Mouse (Mus musculus): ENCODE measurements around the gene Olfr325.

DNA sequence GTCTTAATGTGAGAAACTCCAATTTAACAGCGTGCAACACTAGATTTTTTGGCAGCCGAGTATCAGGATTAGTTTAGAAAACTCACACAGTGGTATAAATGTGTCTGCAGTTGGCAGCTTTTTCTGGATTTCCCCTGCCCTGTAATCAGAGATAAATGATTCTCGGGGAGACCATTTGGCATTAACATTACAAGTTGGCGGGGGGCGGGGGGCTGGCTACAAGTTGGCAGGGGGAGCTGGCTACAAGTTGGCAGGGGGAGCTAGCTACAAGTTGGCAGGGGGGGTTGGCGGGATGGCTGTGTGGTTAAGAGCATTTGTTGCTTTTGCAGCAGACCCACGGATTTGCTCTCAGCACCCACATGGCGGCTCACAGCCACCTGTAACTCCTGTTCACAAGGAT, 1.1 kb downstream of the Olfr325 start:
- TF ChIP-seq POU5F1 (IDR thresholded peaks at IDR 0.05; ENCODE audit: borderline replicate concordance, low read length) (no peak), CTCF (conservative IDR thresholded peaks at IDR 0.05; ENCODE audit: low read length) (no peak)

Measured in E14TG2a.4 (cell line).